Mouse (Mus musculus) urinary bladder, postnatal 14 days (tissue): ENCODE results near the gene Gm14393.
"Not testable (repeated sequence)": the region's sequence is repeated elsewhere in the genome, so short reads cannot be mapped to it uniquely, and the experiment has no call there.

Experiments
- DNase-seq: peaks from one replicate; pipeline ENCODE4 v3.0.0; 2021; ENCODE audit warnings: low spot score

Gene Gm14393

DNA sequence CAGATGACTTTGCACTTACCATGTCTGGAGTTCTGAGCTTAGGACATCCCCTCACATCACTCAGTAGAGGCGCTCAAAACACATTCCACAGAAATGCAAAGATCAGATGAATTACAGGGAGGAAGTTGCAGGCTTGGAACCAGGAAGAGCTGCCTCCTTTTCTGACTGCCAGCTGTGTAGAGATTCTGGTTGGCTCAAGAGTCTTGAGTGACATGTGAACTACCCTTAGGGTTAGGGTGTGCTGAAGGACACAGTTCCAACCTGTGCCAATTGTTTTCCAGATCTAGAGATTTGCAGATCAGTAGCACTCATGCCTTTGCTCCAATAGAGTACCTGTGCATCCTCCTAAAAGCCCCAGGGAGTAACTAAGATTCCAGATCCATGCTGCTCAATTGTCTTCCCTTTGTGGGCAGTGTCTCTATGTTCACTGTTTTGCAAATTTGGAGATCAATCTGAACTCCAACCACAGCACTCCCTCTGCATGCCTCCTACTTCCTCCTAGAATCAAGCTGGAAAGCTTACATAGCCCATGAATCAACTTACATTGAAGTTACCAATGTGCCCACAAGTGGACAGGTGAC lies at the start of gene Gm14393:
Gene Gm14393 (minus strand): TSS at position 101 of the 581 bp plus-strand sequence.
- not testable (repeated sequence) for DNase-seq

DNA sequence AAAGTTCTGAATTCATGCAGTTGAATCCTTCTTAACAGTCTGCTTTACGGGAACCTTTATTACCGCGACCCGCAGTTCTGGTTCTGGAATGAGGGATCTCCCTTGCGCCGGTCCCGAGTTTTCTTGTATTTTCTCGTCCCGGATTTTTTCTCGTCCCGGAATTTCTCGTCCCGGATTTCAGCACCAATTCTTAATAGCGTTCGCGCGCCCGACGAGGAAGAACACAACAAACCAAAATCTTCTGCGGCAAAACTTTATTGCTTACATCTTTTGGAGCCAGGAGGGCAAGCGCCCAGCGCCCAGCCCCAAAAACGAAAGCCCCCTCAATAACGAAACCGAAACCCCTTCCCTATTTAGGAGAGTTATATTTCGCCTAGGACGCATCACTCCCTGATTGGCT lies 23.3 kb downstream of the Gm14393 start:
- not testable (repeated sequence) for DNase-seq
